Mouse (Mus musculus) kidney, postnatal 14 days (tissue): ENCODE data around the gene F8.
"Not testable (repeated sequence)": the region's sequence is repeated elsewhere in the genome, so short reads cannot be mapped to it uniquely, and the experiment has no call there.

Experiments
- DNase-seq: peaks from one replicate; pipeline ENCODE4 v3.0.0; 2022; ENCODE audit warnings: mixed read lengths

F8 gene

GRCm38 (mm10) chrX:75382195-75382771, at the start of gene F8, which contains the start of gene Fundc2:
Gene F8 (minus strand): TSS chrX:75382615.
Gene Fundc2 (plus strand): TSS chrX:75382399.
- DNase-seq: peak; percentile 86

- peak; percentile 93 for DNase-seq
Observed at GRCm38 (mm10) chrX:75415936-75416785, 33.7 kb upstream of the F8 start, which contains the start of the genes Cmc4, Mtcp1 and Brcc3. Gene Cmc4 (minus strand): TSS chrX:75416584. Gene Mtcp1 (minus strand): TSS chrX:75416588. Gene Brcc3 (plus strand): TSS chrX:75416628.

- no peak for DNase-seq
Observed at GRCm38 (mm10) chrX:75409711-75410110, 27.3 kb upstream of the F8 start.

- DNase-seq: no peak
Observed at GRCm38 (mm10) chrX:75403350-75403749, 20.9 kb upstream of the F8 start.

GRCm38 (mm10) chrX:75402668-75403067, 20.3 kb upstream of the F8 start:
- DNase-seq: no peak

GRCm38 (mm10) chrX:75399471-75399870, 17.1 kb upstream of the F8 start:
- DNase-seq: no peak

- no peak for DNase-seq
Observed at GRCm38 (mm10) chrX:75381699-75382098, 716 bp downstream of the F8 start.

- no peak for DNase-seq
Observed at GRCm38 (mm10) chrX:75381176-75381575, 1.2 kb downstream of the F8 start.

- no peak for DNase-seq
Observed at GRCm38 (mm10) chrX:75376815-75377214, 5.6 kb downstream of the F8 start.

- DNase-seq: peak; percentile 59
Observed at GRCm38 (mm10) chrX:75372666-75373425, 9.6 kb downstream of the F8 start.

- peak; percentile 25 for DNase-seq
Observed at GRCm38 (mm10) chrX:75370197-75370596, 12.2 kb downstream of the F8 start.

- no peak for DNase-seq
Observed at GRCm38 (mm10) chrX:75323556-75323955, 58.9 kb downstream of the F8 start.

- no peak for DNase-seq
Observed at GRCm38 (mm10) chrX:75271676-75272075, 110.7 kb downstream of the F8 start.

GRCm38 (mm10) chrX:75233603-75234376, 148.6 kb downstream of the F8 start:
- not testable (repeated sequence) for DNase-seq

- no peak for DNase-seq
Observed at GRCm38 (mm10) chrX:75231456-75231855, 151.0 kb downstream of the F8 start.

GRCm38 (mm10) chrX:75163670-75164069, 218.7 kb downstream of the F8 start, which contains the start of gene Smim9:
Gene Smim9 (minus strand): TSS chrX:75163770.
- no peak for DNase-seq

- peak; percentile 62 for DNase-seq
Observed at GRCm38 (mm10) chrX:75155576-75156243, 226.7 kb downstream of the F8 start.

GRCm38 (mm10) chrX:75152249-75152648, 230.2 kb downstream of the F8 start:
- no peak for DNase-seq

- DNase-seq: no peak
Observed at GRCm38 (mm10) chrX:75150304-75150703, 232.1 kb downstream of the F8 start.

- DNase-seq: no peak
Observed at GRCm38 (mm10) chrX:75148414-75148813, 234.0 kb downstream of the F8 start.

GRCm38 (mm10) chrX:75143124-75143555, 239.3 kb downstream of the F8 start:
- peak; percentile 31 for DNase-seq

GRCm38 (mm10) chrX:75138182-75138581, 244.2 kb downstream of the F8 start:
- no peak for DNase-seq
